Mouse (Mus musculus): Measurements from ENCODE around the gene Rab6a.

Rab6a gene

GRCm38 (mm10) chr7:100684081-100684480, 76.9 kb downstream of the Rab6a start:
- no peak for DNase-seq

GRCm38 (mm10) chr7:100684538-100684937, 77.3 kb downstream of the Rab6a start:
- DNase-seq = peak; percentile 45 to 47

- peak; percentile 81 to 86 for DNase-seq
Observed at GRCm38 (mm10) chr7:100685061-100686030, 78.1 kb downstream of the Rab6a start.

- no peak for DNase-seq
Observed at GRCm38 (mm10) chr7:100688471-100688870, 81.3 kb downstream of the Rab6a start.

All from cerebellum, adult 18-20 months (tissue).